9 mouse cellular contexts compared by ENCODE assay signal in the genomic region with DNA sequence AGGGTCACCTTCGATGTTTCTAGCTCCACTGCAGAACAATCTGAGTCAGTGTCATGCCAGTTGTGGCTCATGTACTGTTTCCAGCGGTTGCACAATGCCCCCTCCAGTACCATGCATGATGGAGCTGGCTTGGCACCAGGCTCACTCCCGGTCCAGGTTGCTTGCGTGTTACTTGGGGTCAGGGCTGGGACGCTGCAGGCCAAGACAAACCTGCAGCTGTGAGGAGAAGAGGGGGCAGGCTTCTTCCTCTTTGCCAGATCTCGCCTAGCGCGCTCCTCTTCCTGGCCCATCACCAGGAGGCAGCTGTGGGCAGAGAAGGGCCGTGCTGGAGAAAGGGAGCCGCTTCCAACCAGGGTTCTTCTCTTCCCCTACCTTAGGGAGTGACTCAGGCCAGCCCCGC. TPM values are rescaled to one million over a fixed set of nuclear protein-coding genes. Genes with fewer than 3 reads are reported as not detected.
DNase-seq lines count a peak whose midpoint lies in the region; ATAC-seq and TF ChIP-seq lines count a peak whose summit lies in the region.
"Had no signal": no experiment of that assay in that cellular context is flagged by ENCODE, and none has a peak within 500 bp of the region (broad histone marks: within the 10 kb centered on the region; RNA-seq: fewer than 3 reads in every experiment).

No protein-coding gene starts in this region.

- no peaks in the 10 kb centered on the region for H3K9me3 ChIP-seq in embryonic facial prominence, embryonic 13.5 days
- no peaks in the 10 kb centered on the region for H3K9me3 ChIP-seq in embryonic facial prominence, embryonic 10.5 days
- H3K9me3 ChIP-seq in midbrain, embryonic 15.5 days = no peaks in the 10 kb centered on the region
- H3K9me3 ChIP-seq: limb, embryonic 12.5 days had no signal

- no peaks in the 10 kb centered on the region for H3K27me3 ChIP-seq in embryonic facial prominence, embryonic 13.5 days
- H3K27me3 ChIP-seq in embryonic facial prominence, embryonic 10.5 days (replicated peaks; ENCODE audit: low read depth, poor library complexity, severe bottlenecking) = no peaks in the 10 kb centered on the region
- no peaks in the 10 kb centered on the region for H3K27me3 ChIP-seq in myocyte (ENCODE audit: control insufficient read depth, insufficient read depth, insufficient read length)
- H3K27me3 ChIP-seq in midbrain, embryonic 15.5 days (replicated peaks) = no peaks in the 10 kb centered on the region

- ATAC-seq in embryonic facial prominence, embryonic 13.5 days (ENCODE audit: insufficient number of reproducible peaks, insufficient read depth, low FRiP score, low TSS enrichment, low read depth) = no peak
- ATAC-seq in midbrain, embryonic 15.5 days (replicated peaks) = no peak

- H3K4me2 ChIP-seq in embryonic facial prominence, embryonic 13.5 days = peak overlapping the region; percentile 58
- peak overlapping the region; percentile 62 for H3K4me2 ChIP-seq in myocyte (ENCODE audit: low read depth)
- no peak overlapping the region for H3K4me2 ChIP-seq in midbrain, embryonic 15.5 days

- no peak overlapping the region for H3K27ac ChIP-seq in embryonic facial prominence, embryonic 13.5 days
- H3K27ac ChIP-seq in embryonic facial prominence, embryonic 10.5 days (replicated peaks) = no peak overlapping the region
- no peak overlapping the region for H3K27ac ChIP-seq in midbrain, embryonic 15.5 days
- H3K27ac ChIP-seq: limb, embryonic 12.5 days had no signal

- peak overlapping the region; percentile 67; the same call in 1 of the 2 replicates for H3K9ac ChIP-seq in embryonic facial prominence, embryonic 13.5 days
- no peak overlapping the region for H3K9ac ChIP-seq in midbrain, embryonic 15.5 days
- H3K9ac ChIP-seq: limb, embryonic 12.5 days had no signal

- no peaks in the 10 kb centered on the region for H3K36me3 ChIP-seq in embryonic facial prominence, embryonic 13.5 days
- H3K36me3 ChIP-seq in embryonic facial prominence, embryonic 10.5 days (replicated peaks) = no peaks in the 10 kb centered on the region
- no peaks in the 10 kb centered on the region for H3K36me3 ChIP-seq in myocyte (ENCODE audit: control insufficient read depth, insufficient read depth)
- H3K36me3 ChIP-seq in midbrain, embryonic 15.5 days (replicated peaks) = no peaks in the 10 kb centered on the region
- H3K36me3 ChIP-seq: limb, embryonic 12.5 days had no signal

- H3K79me2 ChIP-seq in myocyte (ENCODE audit: control insufficient read depth, insufficient read depth) = no peaks in the 10 kb centered on the region

- 79% methylated on average over 11 of the region's 11 CpGs for WGBS in embryonic facial prominence, embryonic 13.5 days
- 78% methylated on average over 11 of the region's 11 CpGs for WGBS in embryonic facial prominence, embryonic 10.5 days
- WGBS in midbrain, embryonic 15.5 days = 77% methylated on average over 11 of the region's 11 CpGs

- intact Hi-C loops in gastrocnemius, postnatal 14 days (cut with DNase I; ENCODE audit: low total_unique reads) = loop anchor here (5.0 to 10.0 kb wide), 2 partner anchors 33 to 180 kb away; no protein-coding TSS in a partner anchor

- no peak for TF ChIP-seq POLR2A in myocyte (IDR thresholded peaks at IDR 0.05; ENCODE audit: insufficient read length, low read depth)

- peaks cover 18% of the 10 kb centered on the region for H3K4me1 ChIP-seq in embryonic facial prominence, embryonic 13.5 days
- peaks cover 20% of the 10 kb centered on the region for H3K4me1 ChIP-seq in embryonic facial prominence, embryonic 10.5 days
- H3K4me1 ChIP-seq in midbrain, embryonic 15.5 days = peaks cover 14% of the 10 kb centered on the region

- no peak for DNase-seq in embryonic facial prominence, embryonic 10.5 days (ENCODE audit: low spot score)
- DNase-seq in ovary, postnatal 36 days (ENCODE audit: low spot score) = peak; percentile 30
- no peak for DNase-seq in ovary, postnatal 10 days (ENCODE audit: low spot score)
- peak; percentile 36 for DNase-seq in gastrocnemius, postnatal 14 days
- no peak for DNase-seq in embryo, embryonic 9.5 days (ENCODE audit: extremely low spot score)

- no peak overlapping the region for H3ac ChIP-seq in myocyte (ENCODE audit: control insufficient read depth, insufficient read length)

- H3K4me3 ChIP-seq in embryonic facial prominence, embryonic 13.5 days = no peak overlapping the region
- no peak overlapping the region for H3K4me3 ChIP-seq in embryonic facial prominence, embryonic 10.5 days
- no peak overlapping the region for H3K4me3 ChIP-seq in myocyte
- no peak overlapping the region for H3K4me3 ChIP-seq in midbrain, embryonic 15.5 days
- H3K4me3 ChIP-seq: limb, embryonic 12.5 days had no signal

TF ChIP-seq in myocyte, 11 proteins besides CTCF, POLR2A, EP300 and RAD21:
- peak; percentile 89 for TF ChIP-seq CEBPB (IDR thresholded peaks at IDR 0.05; ENCODE audit: insufficient read depth, poor library complexity, severe bottlenecking)
- no peak for TF ChIP-seq REST (IDR thresholded peaks at IDR 0.05; ENCODE audit: insufficient read depth, insufficient read length)
- peak in 1 of 3 experiments; percentile 44 for TF ChIP-seq MYOD1 (IDR thresholded peaks at IDR 0.05; ENCODE audit: control insufficient read depth in 1 of 3, insufficient read length in 2 of 3, low read depth in 2 of 3)
- TF ChIP-seq USF1 (IDR thresholded peaks at IDR 0.05; ENCODE audit: low read depth) = no peak

RNA-seq across cellular contexts. Expression of a gene that starts 5.5 kb away (rescaled TPM):
- 236 and 244 TPM in 2 replicates for polyA plus RNA-seq in embryonic facial prominence, embryonic 13.5 days (2015; fragmentation: Nextera tagmentation; extraction: Ambion mirVana)
- 287 and 289 TPM in 2 replicates for polyA plus RNA-seq in embryonic facial prominence, embryonic 10.5 days (2016; fragmentation: Nextera tagmentation; extraction: Ambion mirVana)
- total RNA-seq in gastrocnemius, postnatal 14 days (2021) = 100 to 1,000 TPM; 221 to 245 TPM
- 383 TPM for polyA plus RNA-seq in myocyte (2012; fragmentation: generic; extraction: Trizol)
- polyA plus RNA-seq in midbrain, embryonic 15.5 days (2015; fragmentation: Nextera tagmentation; extraction: Ambion mirVana) = 203 and 229 TPM in 2 replicates

RNA-seq across cellular contexts. Expression of a gene that starts 22.2 kb away (rescaled TPM):
- 7.7 and 7.9 TPM in 2 replicates for polyA plus RNA-seq in embryonic facial prominence, embryonic 13.5 days (2015; fragmentation: Nextera tagmentation; extraction: Ambion mirVana)
- polyA plus RNA-seq in embryonic facial prominence, embryonic 10.5 days (2016; fragmentation: Nextera tagmentation; extraction: Ambion mirVana) = 7.2 and 7.3 TPM in 2 replicates
- 1 to 10 TPM; 1.2 to 1.6 TPM for total RNA-seq in gastrocnemius, postnatal 14 days (2021)
- polyA plus RNA-seq in myocyte (2012; fragmentation: generic; extraction: Trizol) = 4.8 TPM
- polyA plus RNA-seq in midbrain, embryonic 15.5 days (2015; fragmentation: Nextera tagmentation; extraction: Ambion mirVana) = 10.3 and 11.8 TPM in 2 replicates

RNA-seq across cellular contexts. Expression of a gene that starts 36.3 kb away (rescaled TPM):
- polyA plus RNA-seq in embryonic facial prominence, embryonic 13.5 days (2015; fragmentation: Nextera tagmentation; extraction: Ambion mirVana) = 196 and 204 TPM in 2 replicates
- 249 and 271 TPM in 2 replicates for polyA plus RNA-seq in embryonic facial prominence, embryonic 10.5 days (2016; fragmentation: Nextera tagmentation; extraction: Ambion mirVana)
- total RNA-seq in gastrocnemius, postnatal 14 days (2021) = 10 to 100 TPM; 67.7 to 73.6 TPM
- polyA plus RNA-seq in myocyte (2012; fragmentation: generic; extraction: Trizol) = 461 TPM
- 162 and 180 TPM in 2 replicates for polyA plus RNA-seq in midbrain, embryonic 15.5 days (2015; fragmentation: Nextera tagmentation; extraction: Ambion mirVana)

Comparison
In these comparisons a context has a peak if more than half of its experiments do, and no peak if none do; other contexts are left out.
1. DNase-seq: peak in ovary, postnatal 36 days (single experiment) and gastrocnemius, postnatal 14 days (single experiment); none in embryonic facial prominence, embryonic 10.5 days (single experiment), ovary, postnatal 10 days (single experiment) and embryo, embryonic 9.5 days (single experiment).